Mouse (Mus musculus) macrophage (primary cell): ENCODE measurements around the gene Gm9573. TPM values are rescaled to one million over a fixed set of nuclear protein-coding genes. Genes with fewer than 3 reads are reported as not detected.

Experiments
- H3K27ac ChIP-seq: fragments of 350-480 bp; formaldehyde crosslinking; 2 replicates; pipeline ENCODE4 v1.9.0; 2021
- H3K36me3 ChIP-seq: fragments of 350-480 bp; formaldehyde crosslinking; 2 replicates; pipeline ENCODE4 v1.9.0; 2021; ENCODE audit errors: inconsistent target
- H3K4me3 ChIP-seq: fragments of 350-480 bp; formaldehyde crosslinking; 2 replicates; pipeline ENCODE4 v1.9.0; 2021; ENCODE audit errors: inconsistent target
- H3K79me2 ChIP-seq: fragments of 350-480 bp; formaldehyde crosslinking; 2 replicates; pipeline ENCODE4 v1.9.0; 2021; ENCODE audit errors: inconsistent target
- WGBS: methylation state at CpG from one replicate; pipeline ENCODE4 v1.1.7; 2026; ENCODE audit warnings: inconsistent platforms; ENCODE audit not compliant: missing documents; 5-methylcytosine and 5-hydroxymethylcytosine counted together
- polyA plus RNA-seq: library from polyadenylated mRNA; stranded (reverse); fragments of 250-400 nt; gene quantifications from 3 replicates; pipeline ENCODE4 v1.2.4, GENCODE M21; 2018; ENCODE audit warnings: inconsistent platforms

Gm9573 gene
- polyA plus RNA-seq, 1 experiment from 2014 or later, result not detected

GRCm38 (mm10) chr17:35584330-35584937 is 42.0 kb downstream of the Gm9573 start:
- 16% methylated on average over 16 of the region's 16 CpGs for WGBS
- Histone ChIP-seq H3K79me2 (no peaks in the 10 kb centered on the region), H3K36me3 (no peaks in the 10 kb centered on the region), H3K27ac (no peak overlapping the region), H3K4me3 (no peak overlapping the region)

DNA sequence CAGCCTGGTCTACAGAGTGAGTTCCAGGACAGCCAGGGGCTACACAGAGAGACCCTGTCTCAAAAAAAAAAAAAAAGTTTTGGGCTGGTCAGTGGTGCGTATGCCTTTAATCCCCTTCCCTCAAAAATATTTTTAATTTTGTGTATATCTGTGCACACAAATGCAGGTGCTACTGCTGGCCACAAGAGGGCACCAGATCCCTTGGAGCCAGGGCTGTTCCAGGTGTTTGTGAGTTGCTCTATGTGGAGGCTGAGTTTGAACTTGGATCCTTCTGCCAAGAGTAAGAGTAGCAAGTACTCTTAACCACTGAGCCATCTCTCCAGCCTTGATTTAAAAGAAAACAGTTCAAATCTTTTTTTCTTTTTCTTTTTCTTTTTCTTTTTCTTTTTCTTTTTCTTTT is 43.5 kb downstream of the Gm9573 start:
- Histone ChIP-seq H3K27ac (no peak overlapping the region), H3K79me2 (no peaks in the 10 kb centered on the region), H3K4me3 (no peak overlapping the region), H3K36me3 (no peaks in the 10 kb centered on the region)
- WGBS, result 100% methylated on average over 1 of the region's 1 CpGs

- no peak overlapping the region for H3K27ac ChIP-seq
- H3K4me3 ChIP-seq, result no peak overlapping the region
- no peaks in the 10 kb centered on the region for H3K36me3 ChIP-seq
- WGBS, result 11% methylated on average over 6 of the region's 6 CpGs
- H3K79me2 ChIP-seq, result no peaks in the 10 kb centered on the region
Observed at GRCm38 (mm10) chr17:35578211-35578610, 48.2 kb downstream of the Gm9573 start.

DNA sequence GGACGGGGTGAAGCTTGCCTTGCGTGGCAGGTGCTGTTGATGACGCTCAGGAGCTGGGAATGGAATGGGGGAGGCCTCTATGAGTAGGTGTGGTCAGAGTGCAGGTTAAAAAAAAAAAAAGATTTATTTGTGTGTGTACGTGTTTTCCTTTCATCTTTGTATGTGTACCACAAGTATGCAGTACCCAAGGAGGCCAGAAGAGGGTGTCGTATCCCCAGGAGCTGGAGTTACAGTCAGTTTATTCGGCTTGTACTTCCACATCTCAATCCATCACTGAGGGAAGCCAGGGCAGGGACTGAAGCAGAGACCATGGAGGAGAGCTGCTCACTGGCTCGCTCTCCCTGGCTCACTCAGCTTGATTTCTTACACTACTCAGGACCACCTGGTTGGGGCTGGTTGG is 55.0 kb downstream of the Gm9573 start:
- 97% methylated on average over 7 of the region's 7 CpGs for WGBS
- no peaks in the 10 kb centered on the region for H3K36me3 ChIP-seq
- H3K79me2 ChIP-seq, result no peaks in the 10 kb centered on the region

GRCm38 (mm10) chr17:35570836-35571235 is 55.6 kb downstream of the Gm9573 start:
- WGBS, result 90% methylated on average over 14 of the region's 14 CpGs
- Histone ChIP-seq H3K4me3 (no peak overlapping the region), H3K27ac (no peak overlapping the region), H3K79me2 (no peaks in the 10 kb centered on the region), H3K36me3 (no peaks in the 10 kb centered on the region)

More for the DNA sequence above, 55.0 kb downstream of the Gm9573 start:
- no peak overlapping the region for H3K27ac ChIP-seq
- H3K4me3 ChIP-seq, result no peak overlapping the region

- Histone ChIP-seq H3K27ac (no peak overlapping the region), H3K4me3 (no peak overlapping the region), H3K36me3 (no peaks in the 10 kb centered on the region), H3K79me2 (no peaks in the 10 kb centered on the region)
- 6% methylated on average over 25 of the region's 28 CpGs for WGBS
Observed at GRCm38 (mm10) chr17:35569091-35569944, 57.1 kb downstream of the Gm9573 start.

Other genes with a start within 250 kb of the Gm9573 start
- gene H2-Q4, start 247.0 kb downstream of the Gm9573 start, polyA plus RNA-seq, result 54.4 to 151 TPM (median 62.1 TPM) in 3 replicates
- gene H2-Q6, start 201.8 kb downstream of the Gm9573 start, polyA plus RNA-seq, result 6.1 to 11.8 TPM (median 9.4 TPM) in 3 replicates
- gene H2-Q7, start 187.5 kb downstream of the Gm9573 start, polyA plus RNA-seq, result 9.6 to 18.4 TPM (median 13.1 TPM) in 3 replicates
- gene H2-Q10, start 156.5 kb downstream of the Gm9573 start, polyA plus RNA-seq, result 0.07 to 0.35 TPM in 2 of 3 replicates, not detected in the other
- gene Pou5f1, start 120.6 kb downstream of the Gm9573 start, polyA plus RNA-seq, result not detected in 3 replicates
- 2.7 to 15.5 TPM (median 3.0 TPM) in 3 replicates for gene Tcf19, start 109.8 kb downstream of the Gm9573 start, polyA plus RNA-seq
- gene Cchcr1, start 109.5 kb downstream of the Gm9573 start, polyA plus RNA-seq, result 1.3 to 3.3 TPM (median 2.1 TPM) in 3 replicates
- gene Psors1c2, start 93.4 kb downstream of the Gm9573 start, polyA plus RNA-seq, result not detected in 3 replicates
- gene Cdsn, start 74.5 kb downstream of the Gm9573 start, polyA plus RNA-seq, result not detected in 3 replicates
- not detected in 3 replicates for gene 2300002M23Rik, start 59.2 kb downstream of the Gm9573 start, polyA plus RNA-seq
- not detected in 3 replicates for gene Sfta2, start 25.1 kb downstream of the Gm9573 start, polyA plus RNA-seq
- gene Mucl3, start 17.1 kb upstream of the Gm9573 start, polyA plus RNA-seq, result not detected in 3 replicates
- 3.5 to 5.8 TPM (median 4.5 TPM) in 3 replicates for gene Vars2, start 41.0 kb upstream of the Gm9573 start, polyA plus RNA-seq
- 6.2 to 17.0 TPM (median 10.0 TPM) in 3 replicates for gene Gtf2h4, start 47.1 kb upstream of the Gm9573 start, polyA plus RNA-seq
- 0.27 to 0.42 TPM in 2 of 3 replicates, not detected in the other for gene Ddr1, start 78.0 kb upstream of the Gm9573 start, polyA plus RNA-seq
- 20.7 to 61.5 TPM (median 37.3 TPM) in 3 replicates for gene Ier3, start 195.0 kb upstream of the Gm9573 start, polyA plus RNA-seq
- gene Flot1, start 196.6 kb upstream of the Gm9573 start, polyA plus RNA-seq, result 42.9 to 64.8 TPM (median 56.1 TPM) in 3 replicates
- 187 to 603 TPM (median 205 TPM) in 3 replicates for gene Tubb5, start 211.7 kb upstream of the Gm9573 start, polyA plus RNA-seq
- 12.5 to 32.8 TPM (median 22.9 TPM) in 3 replicates for gene Mdc1, start 214.9 kb upstream of the Gm9573 start, polyA plus RNA-seq
- 5.9 to 14.4 TPM (median 6.8 TPM) in 3 replicates for gene Nrm, start 234.7 kb upstream of the Gm9573 start, polyA plus RNA-seq
- gene Ppp1r18, start 239.0 kb upstream of the Gm9573 start, polyA plus RNA-seq, result 166 to 235 TPM (median 189 TPM) in 3 replicates